Mouse (Mus musculus): ENCODE data around the gene Camkmt. TPM values are rescaled to one million over a fixed set of nuclear protein-coding genes. Genes with fewer than 3 reads are reported as not detected.

The Camkmt gene
- polyA plus RNA-seq, 1 experiment from 2014 or later, result 12.1 TPM

- DNase-seq (ENCODE audit: low spot score), result no peak
Observed at GRCm38 (mm10) chr17:85144141-85144540, 53.8 kb downstream of the Camkmt start.

GRCm38 (mm10) chr17:85148348-85148747 is 58.0 kb downstream of the Camkmt start:
- Histone ChIP-seq H3K27me3 (ENCODE audit: control insufficient read depth, insufficient read depth, low read length) (no peaks in the 10 kb centered on the region), H3K27ac (ENCODE audit: low read depth, low read length) (no peak overlapping the region), H3K4me1 (ENCODE audit: control insufficient read depth, insufficient read depth, low read length) (no peaks in the 10 kb centered on the region), H3K9me3 (ENCODE audit: control insufficient read depth, low read length) (no peaks in the 10 kb centered on the region), H3K9ac (ENCODE audit: low read length) (no peak overlapping the region), H3K4me2 (ENCODE audit: low read depth) (no peak overlapping the region), H3K36me3 (ENCODE audit: control insufficient read depth, insufficient read depth, low read length) (no peaks in the 10 kb centered on the region), H3K4me3 (ENCODE audit: low read depth, low read length) (no peak overlapping the region)
- 85% methylated on average over 1 of the region's 1 CpGs for WGBS
- no peak for DNase-seq (ENCODE audit: low spot score)
- ATAC-seq (ENCODE audit: insufficient read depth, low FRiP score, low TSS enrichment), result no peak

More at GRCm38 (mm10) chr17:85144141-85144540, 53.8 kb downstream of the Camkmt start:
- Histone ChIP-seq H3K9ac (ENCODE audit: low read length) (no peak overlapping the region), H3K27me3 (ENCODE audit: control insufficient read depth, insufficient read depth, low read length) (no peaks in the 10 kb centered on the region), H3K36me3 (ENCODE audit: control insufficient read depth, insufficient read depth, low read length) (no peaks in the 10 kb centered on the region), H3K4me2 (ENCODE audit: low read depth) (no peak overlapping the region), H3K27ac (ENCODE audit: low read depth, low read length) (no peak overlapping the region), H3K4me3 (ENCODE audit: low read depth, low read length) (no peak overlapping the region), H3K4me1 (ENCODE audit: control insufficient read depth, insufficient read depth, low read length) (no peaks in the 10 kb centered on the region), H3K9me3 (ENCODE audit: control insufficient read depth, low read length) (no peaks in the 10 kb centered on the region)
- no peak for ATAC-seq (ENCODE audit: insufficient read depth, low FRiP score, low TSS enrichment)
- WGBS, result 90% methylated on average over 6 of the region's 6 CpGs

GRCm38 (mm10) chr17:85149211-85149738 is 58.9 kb downstream of the Camkmt start:
- Histone ChIP-seq H3K9me3 (ENCODE audit: control insufficient read depth, low read length) (no peaks in the 10 kb centered on the region), H3K4me1 (ENCODE audit: control insufficient read depth, insufficient read depth, low read length) (no peaks in the 10 kb centered on the region), H3K27ac (ENCODE audit: low read depth, low read length) (no peak overlapping the region), H3K4me3 (ENCODE audit: low read depth, low read length) (no peak overlapping the region), H3K4me2 (ENCODE audit: low read depth) (no peak overlapping the region), H3K36me3 (ENCODE audit: control insufficient read depth, insufficient read depth, low read length) (no peaks in the 10 kb centered on the region), H3K27me3 (ENCODE audit: control insufficient read depth, insufficient read depth, low read length) (no peaks in the 10 kb centered on the region), H3K9ac (ENCODE audit: low read length) (no peak overlapping the region)
- WGBS, result 9% methylated on average over 3 of the region's 3 CpGs
- ATAC-seq (ENCODE audit: insufficient read depth, low FRiP score, low TSS enrichment) (no peak), DNase-seq (ENCODE audit: low spot score) (no peak)

- WGBS, result 76% methylated on average over 8 of the region's 8 CpGs
- no peak for ATAC-seq (ENCODE audit: insufficient read depth, low FRiP score, low TSS enrichment)
- H3K4me1 ChIP-seq (ENCODE audit: control insufficient read depth, insufficient read depth, low read length), result no peaks in the 10 kb centered on the region
Observed at GRCm38 (mm10) chr17:85151264-85151663, 60.9 kb downstream of the Camkmt start.

GRCm38 (mm10) chr17:85158202-85158601 is 67.8 kb downstream of the Camkmt start:
- H3K9me3 ChIP-seq (ENCODE audit: control insufficient read depth, low read length), result no peaks in the 10 kb centered on the region
- H3K4me3 ChIP-seq (ENCODE audit: low read depth, low read length), result no peak overlapping the region
- ATAC-seq (ENCODE audit: insufficient read depth, low FRiP score, low TSS enrichment) (no peak), DNase-seq (ENCODE audit: low spot score) (no peak)
- no peaks in the 10 kb centered on the region for H3K27me3 ChIP-seq (ENCODE audit: control insufficient read depth, insufficient read depth, low read length)
- H3K4me1 ChIP-seq (ENCODE audit: control insufficient read depth, insufficient read depth, low read length), result no peaks in the 10 kb centered on the region
- 77% methylated on average over 4 of the region's 4 CpGs for WGBS
- no peak overlapping the region for H3K4me2 ChIP-seq (ENCODE audit: low read depth)
- H3K36me3 ChIP-seq (ENCODE audit: control insufficient read depth, insufficient read depth, low read length), result no peaks in the 10 kb centered on the region
- no peak overlapping the region for H3K9ac ChIP-seq (ENCODE audit: low read length)
- H3K27ac ChIP-seq (ENCODE audit: low read depth, low read length), result no peak overlapping the region

More at GRCm38 (mm10) chr17:85151264-85151663, 60.9 kb downstream of the Camkmt start:
- no peak overlapping the region for H3K9ac ChIP-seq (ENCODE audit: low read length)
- no peak for DNase-seq (ENCODE audit: low spot score)
- no peaks in the 10 kb centered on the region for H3K36me3 ChIP-seq (ENCODE audit: control insufficient read depth, insufficient read depth, low read length)
- no peaks in the 10 kb centered on the region for H3K9me3 ChIP-seq (ENCODE audit: control insufficient read depth, low read length)
- no peak overlapping the region for H3K27ac ChIP-seq (ENCODE audit: low read depth, low read length)
- H3K27me3 ChIP-seq (ENCODE audit: control insufficient read depth, insufficient read depth, low read length), result no peaks in the 10 kb centered on the region
- H3K4me3 ChIP-seq (ENCODE audit: low read depth, low read length), result no peak overlapping the region
- no peak overlapping the region for H3K4me2 ChIP-seq (ENCODE audit: low read depth)

- 90% methylated on average over 8 of the region's 8 CpGs for WGBS
- H3K4me3 ChIP-seq (ENCODE audit: low read depth, low read length), result no peak overlapping the region
- DNase-seq (ENCODE audit: low spot score) (no peak), ATAC-seq (ENCODE audit: insufficient read depth, low FRiP score, low TSS enrichment) (no peak)
- H3K4me1 ChIP-seq (ENCODE audit: control insufficient read depth, insufficient read depth, low read length), result no peaks in the 10 kb centered on the region
- H3K27me3 ChIP-seq (ENCODE audit: control insufficient read depth, insufficient read depth, low read length), result no peaks in the 10 kb centered on the region
- no peak overlapping the region for H3K4me2 ChIP-seq (ENCODE audit: low read depth)
- no peak overlapping the region for H3K9ac ChIP-seq (ENCODE audit: low read length)
- H3K36me3 ChIP-seq (ENCODE audit: control insufficient read depth, insufficient read depth, low read length), result no peaks in the 10 kb centered on the region
- no peak overlapping the region for H3K27ac ChIP-seq (ENCODE audit: low read depth, low read length)
- no peaks in the 10 kb centered on the region for H3K9me3 ChIP-seq (ENCODE audit: control insufficient read depth, low read length)
Observed at GRCm38 (mm10) chr17:85159526-85159925, 69.2 kb downstream of the Camkmt start.

GRCm38 (mm10) chr17:85160786-85161185 is 70.4 kb downstream of the Camkmt start:
- Histone ChIP-seq H3K4me3 (ENCODE audit: low read depth, low read length) (no peak overlapping the region), H3K4me2 (ENCODE audit: low read depth) (no peak overlapping the region), H3K4me1 (ENCODE audit: control insufficient read depth, insufficient read depth, low read length) (no peaks in the 10 kb centered on the region), H3K27me3 (ENCODE audit: control insufficient read depth, insufficient read depth, low read length) (no peaks in the 10 kb centered on the region), H3K9ac (ENCODE audit: low read length) (no peak overlapping the region), H3K9me3 (ENCODE audit: control insufficient read depth, low read length) (no peaks in the 10 kb centered on the region), H3K27ac (ENCODE audit: low read depth, low read length) (no peak overlapping the region), H3K36me3 (ENCODE audit: control insufficient read depth, insufficient read depth, low read length) (no peaks in the 10 kb centered on the region)
- WGBS, result 91% methylated on average over 8 of the region's 8 CpGs
- ATAC-seq (ENCODE audit: insufficient read depth, low FRiP score, low TSS enrichment) (no peak), DNase-seq (ENCODE audit: low spot score) (no peak)

- Histone ChIP-seq H3K4me3 (ENCODE audit: low read depth, low read length) (no peak overlapping the region), H3K4me2 (ENCODE audit: low read depth) (no peak overlapping the region), H3K9me3 (ENCODE audit: control insufficient read depth, low read length) (no peaks in the 10 kb centered on the region), H3K27ac (ENCODE audit: low read depth, low read length) (no peak overlapping the region), H3K36me3 (ENCODE audit: control insufficient read depth, insufficient read depth, low read length) (no peaks in the 10 kb centered on the region), H3K4me1 (ENCODE audit: control insufficient read depth, insufficient read depth, low read length) (no peaks in the 10 kb centered on the region), H3K27me3 (ENCODE audit: control insufficient read depth, insufficient read depth, low read length) (no peaks in the 10 kb centered on the region), H3K9ac (ENCODE audit: low read length) (no peak overlapping the region)
- no peak for DNase-seq (ENCODE audit: low spot score)
- no peak for ATAC-seq (ENCODE audit: insufficient read depth, low FRiP score, low TSS enrichment)
- 81% methylated on average over 7 of the region's 7 CpGs for WGBS
Observed at GRCm38 (mm10) chr17:85162569-85163271, 72.4 kb downstream of the Camkmt start.

- Histone ChIP-seq H3K36me3 (ENCODE audit: control insufficient read depth, insufficient read depth, low read length) (no peaks in the 10 kb centered on the region), H3K27ac (ENCODE audit: low read depth, low read length) (no peak overlapping the region), H3K4me2 (ENCODE audit: low read depth) (no peak overlapping the region), H3K4me1 (ENCODE audit: control insufficient read depth, insufficient read depth, low read length) (no peaks in the 10 kb centered on the region), H3K4me3 (ENCODE audit: low read depth, low read length) (no peak overlapping the region), H3K9ac (ENCODE audit: low read length) (no peak overlapping the region), H3K27me3 (ENCODE audit: control insufficient read depth, insufficient read depth, low read length) (no peaks in the 10 kb centered on the region), H3K9me3 (ENCODE audit: control insufficient read depth, low read length) (no peaks in the 10 kb centered on the region)
- WGBS, result 93% methylated on average over 4 of the region's 4 CpGs
- DNase-seq (ENCODE audit: low spot score) (no peak), ATAC-seq (ENCODE audit: insufficient read depth, low FRiP score, low TSS enrichment) (no peak)
Observed at GRCm38 (mm10) chr17:85163272-85163610, 72.9 kb downstream of the Camkmt start.
